In genomic region chr5:144950428-144951051, GRCm38 (mm10) we compare ENCODE assay signal across 17 mouse cellular contexts.
"Had no signal": no experiment of that assay in that cellular context is flagged by ENCODE, and none has a peak within 500 bp of the region (broad histone marks: within the 10 kb centered on the region; RNA-seq: fewer than 3 reads in every experiment).

No protein-coding gene starts in this region.

- H3K27me3 ChIP-seq: lung, embryonic 15.5 days; megakaryocyte, embryonic 14.5 days; midbrain, embryonic 12.5 days; neural tube, embryonic 13.5 days; neural tube, embryonic 15.5 days had no signal

- H3K4me3 ChIP-seq: lung, embryonic 15.5 days; megakaryocyte, embryonic 14.5 days; midbrain, embryonic 12.5 days; myocyte; neural tube, embryonic 13.5 days; neural tube, embryonic 15.5 days had no signal

- H3K9ac ChIP-seq: lung, embryonic 15.5 days; midbrain, embryonic 12.5 days; neural tube, embryonic 13.5 days; neural tube, embryonic 15.5 days had no signal

- ATAC-seq: lung, postnatal 0 days; midbrain, embryonic 16.5 days had no signal

- H3K36me3 ChIP-seq: lung, embryonic 15.5 days; midbrain, embryonic 12.5 days; neural tube, embryonic 13.5 days; neural tube, embryonic 15.5 days had no signal

- H3K27ac ChIP-seq: lung, embryonic 15.5 days; macrophage; midbrain, embryonic 12.5 days; neural tube, embryonic 13.5 days; neural tube, embryonic 15.5 days had no signal

- H3K4me2 ChIP-seq: lung, embryonic 15.5 days; midbrain, embryonic 12.5 days; neural tube, embryonic 13.5 days; neural tube, embryonic 15.5 days had no signal

- H3K9me3 ChIP-seq: lung, embryonic 15.5 days; midbrain, embryonic 12.5 days; neural tube, embryonic 13.5 days; neural tube, embryonic 15.5 days had no signal

- DNase-seq: lung, postnatal 14 days; midbrain, embryonic 14.5 days; retina, postnatal 1 day; right cerebral cortex, postnatal 4 days; spleen, adult 18-20 months; thymus, adult 18-20 months; thymus, postnatal 14 days; thymus, postnatal 36 days had no signal
